Mouse (Mus musculus) brain, embryonic 14.5 days (tissue): Measurements from ENCODE around the gene Vav2.

ENCODE experiments used
- CTCF ChIP-seq: fragments of 200-500 bp; IDR thresholded peaks from 2 replicates; pipeline ENCODE4 v1.5.1; 2012; ENCODE audit warnings: inconsistent platforms, mild to moderate bottlenecking, moderate library complexity, borderline replicate concordance; ENCODE audit not compliant: insufficient read depth, insufficient read length; ENCODE audit errors: extremely low read depth
- POLR2A ChIP-seq: fragments of 200-500 bp; IDR thresholded peaks from 2 replicates; pipeline ENCODE4 v1.6.1; 2012; ENCODE audit warnings: mild to moderate bottlenecking, inconsistent platforms, borderline replicate concordance; ENCODE audit not compliant: poor library complexity, insufficient read depth, insufficient read length, severe bottlenecking; ENCODE audit errors: extremely low read depth

DNA sequence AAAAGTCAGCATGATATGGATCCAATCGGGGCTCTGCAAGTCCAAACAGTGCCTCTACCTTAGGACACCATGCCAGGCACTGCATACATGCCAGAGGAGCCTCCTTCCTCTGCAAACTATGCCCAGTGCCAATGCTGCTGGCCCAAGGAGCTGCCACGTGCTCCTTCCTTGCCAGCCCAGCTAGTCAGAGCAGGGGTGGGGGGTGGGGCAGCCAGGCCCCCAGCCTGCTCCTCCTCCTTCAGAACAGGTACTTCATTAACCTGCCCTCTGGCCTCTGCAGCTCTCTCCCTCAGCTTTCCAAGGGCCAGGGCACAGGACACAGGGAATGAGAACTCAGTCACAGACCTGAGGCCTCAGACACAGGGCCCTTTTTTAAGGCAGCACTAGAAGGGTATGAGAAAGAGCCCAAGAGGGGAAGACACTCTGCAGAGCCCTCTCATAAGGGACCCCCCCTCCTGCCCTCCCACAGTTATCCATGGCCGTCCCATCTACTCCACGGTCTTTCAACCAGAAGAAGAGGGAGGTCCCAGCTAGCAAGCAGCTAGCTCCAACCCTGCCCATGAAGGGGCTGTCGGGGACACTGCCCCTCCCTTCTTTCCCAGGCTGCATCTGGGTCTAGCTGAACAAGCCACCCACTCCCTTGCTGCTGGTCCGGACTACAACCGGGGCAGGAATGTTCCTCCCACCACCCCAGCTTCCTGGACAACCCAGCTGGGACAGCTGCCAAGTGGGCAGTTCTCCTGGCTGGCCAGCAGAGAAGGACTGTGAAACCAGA is 179.9 kb downstream of the Vav2 start:
- TF ChIP-seq POLR2A (no peak), CTCF (no peak)
